Mouse (Mus musculus) layer of hippocampus, postnatal 10 days (tissue): Measurements from ENCODE around the gene Slc4a3. TPM values are rescaled to one million over a fixed set of nuclear protein-coding genes. Genes with fewer than 3 reads are reported as not detected.
A peak's percentile ranks its signal among the peaks of the same experiment; 100 is the strongest.

ENCODE experiments used
- DNase-seq, 2 experiments: peaks; one replicate each; pipeline ENCODE4 v3.0.0; 2021; ENCODE audit warnings: low spot score in 2 of 2
- total RNA-seq, 2 experiments: library from RNA; stranded (reverse); gene quantifications; 2 replicates each; pipeline ENCODE4 v1.2.3; 2021

Slc4a3 gene
- total RNA-seq, 2 experiments from 2014 or later = 148 to 159 TPM

GRCm38 (mm10) chr1:75521321-75522031 lies 24.6 kb upstream of the Slc4a3 start, which contains the start of gene Stk11ip:
Stk11ip (plus strand) TSS chr1:75521529.
- peak; percentile 89 to 90 for DNase-seq

GRCm38 (mm10) chr1:75524679-75525078 lies 21.4 kb upstream of the Slc4a3 start:
- DNase-seq = no peak

DNA sequence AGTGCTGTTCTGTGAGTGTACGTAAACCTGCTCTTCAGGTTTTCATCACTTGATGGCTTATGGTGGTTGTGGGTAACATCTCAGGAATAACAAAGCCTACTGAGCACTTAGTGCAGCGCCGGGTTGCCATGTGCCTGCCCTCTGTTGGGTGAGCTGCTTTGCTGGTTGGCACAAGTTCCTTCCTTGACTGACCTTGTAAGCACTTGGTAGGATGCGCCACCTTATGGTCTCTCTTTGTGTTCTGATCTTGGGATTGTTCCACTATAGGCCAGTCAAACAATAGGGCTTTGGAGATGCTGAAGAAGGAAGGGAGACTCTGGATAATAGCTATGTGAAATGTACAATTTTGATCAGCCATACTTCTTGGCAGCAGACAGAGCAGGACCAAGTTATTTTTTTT lies 15.5 kb upstream of the Slc4a3 start:
- no peak for DNase-seq

DNA sequence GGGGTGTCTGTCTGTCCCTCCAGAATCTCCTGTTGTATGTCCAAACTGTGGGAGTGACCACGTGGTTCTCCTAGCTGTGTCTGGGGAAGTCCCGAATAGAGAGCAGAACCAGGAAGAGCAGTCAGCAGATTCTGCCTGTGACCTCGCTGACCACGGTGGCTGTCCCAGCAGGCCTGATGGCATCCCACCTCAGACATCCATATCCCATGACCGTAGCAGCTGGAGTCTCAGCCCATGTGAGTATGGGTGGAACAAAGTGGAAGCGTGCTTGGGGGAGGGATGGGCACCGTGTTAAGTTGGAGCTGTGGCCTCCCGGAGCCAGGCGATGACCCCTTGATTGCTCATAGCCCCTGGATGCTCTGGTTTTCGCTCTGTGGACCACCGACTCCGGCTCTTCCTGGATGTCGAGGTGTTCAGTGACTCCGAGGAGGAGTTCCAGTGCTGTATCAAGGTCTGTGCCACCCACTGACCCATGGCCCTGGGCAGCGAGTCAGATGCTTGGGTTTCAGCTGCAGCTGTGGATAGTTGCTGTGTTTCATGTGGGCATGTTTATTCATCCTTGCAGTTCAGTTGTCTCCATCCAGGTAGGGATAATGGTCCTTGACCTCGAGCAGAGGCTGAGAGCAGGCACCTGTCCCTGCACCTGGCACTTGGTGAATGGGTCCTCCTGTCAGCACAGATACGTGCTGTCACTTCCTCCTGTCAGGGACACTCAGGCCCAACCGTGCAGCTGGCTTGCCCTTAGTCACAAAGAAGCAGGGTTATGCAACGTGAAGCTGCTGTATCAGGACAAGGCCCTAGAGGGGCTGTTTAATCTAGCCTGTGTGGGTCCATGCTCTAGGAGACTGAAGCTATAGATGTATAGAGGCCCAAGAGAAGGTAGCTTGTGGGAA lies 13.5 kb upstream of the Slc4a3 start:
- DNase-seq = no peak

GRCm38 (mm10) chr1:75533325-75534252 lies 12.5 kb upstream of the Slc4a3 start:
- DNase-seq = no peak

DNA sequence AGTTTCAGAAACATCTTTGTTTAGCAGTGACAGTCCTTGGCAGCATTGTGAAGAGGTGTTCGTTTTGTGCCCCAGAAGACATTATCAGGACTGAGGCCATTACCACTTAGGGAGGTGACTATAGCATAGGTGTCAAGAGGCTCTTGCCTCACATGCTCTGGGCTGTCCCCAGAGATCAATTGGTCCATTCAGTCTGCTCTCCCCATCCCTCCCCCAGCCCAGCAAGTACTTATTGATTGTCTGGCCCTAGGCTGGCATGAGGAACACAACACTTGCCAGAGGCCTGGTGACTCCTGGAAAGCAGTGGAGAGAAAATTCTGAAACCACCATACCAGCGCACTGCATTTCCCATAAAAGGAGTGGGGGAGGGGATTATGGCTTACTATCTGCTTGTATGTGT lies 8.5 kb upstream of the Slc4a3 start:
- no peak for DNase-seq

DNA sequence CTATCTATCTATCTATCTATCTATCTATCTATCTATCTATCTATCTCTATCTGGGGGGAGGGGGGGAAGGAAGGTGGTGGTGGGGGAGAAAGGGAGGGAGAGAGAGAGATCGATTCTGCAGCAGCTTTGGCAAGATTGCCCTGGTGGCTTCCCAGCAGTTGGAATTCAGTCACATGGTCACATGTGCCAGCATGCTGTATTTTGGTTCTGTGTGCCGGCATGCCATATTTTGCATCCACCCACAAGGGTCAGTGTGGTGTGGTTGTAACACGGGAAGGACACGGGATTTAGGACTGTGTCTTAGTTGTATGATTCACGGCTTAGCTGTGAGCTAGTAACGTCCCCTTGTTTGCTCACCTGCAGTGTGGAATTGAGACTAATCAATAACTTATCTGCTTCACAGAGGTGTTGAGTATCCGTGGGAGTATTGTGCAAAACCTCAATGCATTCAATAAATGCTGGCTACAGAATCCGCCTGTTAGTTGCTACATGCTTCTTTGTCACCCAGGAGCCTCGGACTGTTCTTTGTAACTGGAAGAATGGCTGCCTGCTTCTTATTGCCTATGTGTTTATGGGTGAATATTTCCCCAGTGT lies 7.4 kb upstream of the Slc4a3 start:
- no peak for DNase-seq

DNA sequence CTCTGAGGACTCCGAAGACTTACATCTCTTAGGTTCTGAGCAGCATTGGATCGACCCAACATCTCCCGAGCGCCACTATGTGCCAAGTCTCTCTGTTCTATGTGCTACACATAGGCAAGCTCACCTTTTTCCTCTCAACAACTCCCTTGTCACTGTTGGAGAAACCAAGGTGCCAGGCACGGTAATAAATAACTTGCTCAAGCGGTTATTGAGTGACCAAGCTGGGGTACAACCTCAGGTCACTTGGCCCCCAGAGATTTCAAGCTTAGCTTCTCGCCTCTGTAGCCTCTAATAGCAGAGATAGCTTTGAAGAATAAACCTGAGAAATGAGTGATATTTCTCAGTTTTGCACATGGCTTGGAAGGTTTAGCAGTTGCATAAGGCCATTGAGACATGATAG lies 4.6 kb upstream of the Slc4a3 start:
- no peak for DNase-seq

- DNase-seq = no peak
These were observed 1.7 kb upstream of the Slc4a3 start for GRCm38 (mm10) chr1:75544351-75544750.

GRCm38 (mm10) chr1:75547351-75547750 lies 1.3 kb downstream of the Slc4a3 start:
- DNase-seq = no peak

DNA sequence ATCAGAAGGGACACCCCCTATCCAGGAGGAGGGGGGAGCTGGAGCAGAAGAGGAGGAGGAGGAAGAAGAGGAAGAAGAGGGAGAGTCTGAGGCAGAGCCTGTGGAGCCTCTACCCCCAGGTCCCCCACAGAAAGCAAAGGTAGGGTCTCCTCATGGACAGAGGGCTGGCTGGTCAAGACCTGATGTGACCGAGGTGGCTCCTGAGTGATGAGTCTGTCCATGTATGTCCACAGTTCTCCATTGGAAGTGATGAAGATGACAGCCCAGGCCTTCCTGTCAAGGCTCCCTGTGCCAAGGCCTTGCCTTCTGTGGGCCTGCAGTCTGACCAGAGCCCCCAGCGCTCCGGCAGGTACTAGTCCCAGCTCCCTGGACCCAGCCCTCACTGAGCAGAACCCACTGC lies 2.0 kb downstream of the Slc4a3 start:
- no peak for DNase-seq

GRCm38 (mm10) chr1:75548871-75549270 lies 2.8 kb downstream of the Slc4a3 start:
- no peak for DNase-seq

- no peak for DNase-seq
These were observed 3.5 kb downstream of the Slc4a3 start for GRCm38 (mm10) chr1:75549289-75550279.

- DNase-seq = no peak
These were observed 4.5 kb downstream of the Slc4a3 start for GRCm38 (mm10) chr1:75550586-75550985.

- DNase-seq = no peak
These were observed 9.6 kb downstream of the Slc4a3 start for GRCm38 (mm10) chr1:75555680-75556079.

GRCm38 (mm10) chr1:75556143-75556781 lies 10.2 kb downstream of the Slc4a3 start:
- DNase-seq = no peak

DNA sequence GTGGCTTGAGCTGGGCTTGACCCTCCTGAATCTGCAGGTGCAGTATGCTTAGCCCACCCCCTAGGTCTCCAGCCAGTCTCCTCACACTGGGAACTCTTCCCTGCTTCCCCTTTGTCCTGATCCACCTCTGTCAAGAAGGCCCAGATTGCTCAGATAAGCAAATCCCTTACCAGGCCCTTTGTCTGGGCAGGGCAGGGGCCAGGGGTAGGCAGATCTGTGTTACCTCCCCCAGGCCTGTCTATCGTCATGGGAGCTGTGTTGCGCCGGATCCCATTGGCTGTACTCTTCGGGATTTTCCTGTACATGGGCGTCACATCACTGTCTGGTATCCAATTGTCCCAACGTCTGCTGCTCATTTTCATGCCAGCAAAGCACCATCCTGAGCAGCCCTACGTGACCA lies 11.0 kb downstream of the Slc4a3 start:
- DNase-seq = no peak

- no peak for DNase-seq
These were observed 12.5 kb downstream of the Slc4a3 start for GRCm38 (mm10) chr1:75558388-75559178.
